Mouse (Mus musculus) right cerebral cortex, postnatal 14 days (tissue): ENCODE results near the gene Uts2.

Experiments
- DNase-seq: peaks from one replicate; pipeline ENCODE4 v3.0.0; 2022

Uts2 gene

GRCm38 (mm10) chr4:150996797-150997196 lies at the start of gene Uts2:
Gene Uts2, plus strand, starts transcription at chr4:150997097.
- no peak for DNase-seq

- no peak for DNase-seq
Measured at GRCm38 (mm10) chr4:150950972-150951371, 45.9 kb upstream of the Uts2 start.

- no peak for DNase-seq
Measured at GRCm38 (mm10) chr4:150956369-150957105, 40.4 kb upstream of the Uts2 start.

- no peak for DNase-seq
Measured at GRCm38 (mm10) chr4:150957106-150957458, 39.8 kb upstream of the Uts2 start.

- no peak for DNase-seq
Measured at GRCm38 (mm10) chr4:150958536-150958935, 38.4 kb upstream of the Uts2 start.

GRCm38 (mm10) chr4:150962231-150962630 lies 34.7 kb upstream of the Uts2 start:
- no peak for DNase-seq

- DNase-seq, result no peak
Measured at GRCm38 (mm10) chr4:150963711-150964110, 33.2 kb upstream of the Uts2 start.

GRCm38 (mm10) chr4:150964635-150965554 lies 32.0 kb upstream of the Uts2 start:
- peak; percentile 91 for DNase-seq

GRCm38 (mm10) chr4:150965555-150965951 lies 31.3 kb upstream of the Uts2 start:
- DNase-seq, result no peak

GRCm38 (mm10) chr4:150966556-150966955 lies 30.3 kb upstream of the Uts2 start:
- DNase-seq, result peak; percentile 67

- DNase-seq, result no peak
Measured at GRCm38 (mm10) chr4:150968956-150969355, 27.9 kb upstream of the Uts2 start.

- DNase-seq, result no peak
Measured at GRCm38 (mm10) chr4:150973264-150973663, 23.6 kb upstream of the Uts2 start.

GRCm38 (mm10) chr4:150975145-150975544 lies 21.8 kb upstream of the Uts2 start:
- DNase-seq, result no peak

- DNase-seq, result no peak
Measured at GRCm38 (mm10) chr4:150978156-150978910, 18.6 kb upstream of the Uts2 start.

GRCm38 (mm10) chr4:150979455-150979854 lies 17.4 kb upstream of the Uts2 start:
- DNase-seq, result no peak

GRCm38 (mm10) chr4:150980153-150980552 lies 16.7 kb upstream of the Uts2 start:
- no peak for DNase-seq

GRCm38 (mm10) chr4:150990148-150990547 lies 6.7 kb upstream of the Uts2 start:
- DNase-seq, result peak; percentile 33

- no peak for DNase-seq
Measured at GRCm38 (mm10) chr4:150998626-150999025, 1.7 kb downstream of the Uts2 start.

GRCm38 (mm10) chr4:151001397-151001796 lies 4.5 kb downstream of the Uts2 start:
- no peak for DNase-seq

- no peak for DNase-seq
Measured at GRCm38 (mm10) chr4:151005656-151006318, 8.9 kb downstream of the Uts2 start.

GRCm38 (mm10) chr4:151006945-151007344 lies 10.0 kb downstream of the Uts2 start:
- peak; percentile 55 for DNase-seq

- no peak for DNase-seq
Measured at GRCm38 (mm10) chr4:151010316-151010715, 13.4 kb downstream of the Uts2 start.

GRCm38 (mm10) chr4:151015946-151016345 lies 19.0 kb downstream of the Uts2 start:
- DNase-seq, result no peak
